Mouse (Mus musculus): ENCODE data around the gene Dync1li1.

DNA sequence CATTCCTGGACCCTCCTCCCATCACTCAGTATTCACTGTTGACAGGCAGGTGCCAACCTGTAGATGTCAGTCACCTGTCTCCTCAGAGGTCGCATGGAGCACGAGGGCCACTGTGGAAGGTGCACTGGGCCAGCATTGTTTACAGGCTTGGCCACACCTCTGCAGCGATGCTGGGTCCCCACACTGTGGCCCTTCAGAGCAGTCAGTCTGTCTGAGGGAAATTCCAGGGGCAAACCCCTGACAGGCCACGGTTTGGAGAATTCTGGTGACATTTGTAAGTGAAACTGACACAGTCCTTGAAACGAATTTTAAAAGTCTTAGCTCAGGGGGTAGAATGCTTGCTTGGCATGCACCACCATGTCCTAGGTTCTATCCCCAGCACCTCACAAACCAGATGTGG is 71.8 kb downstream of the Dync1li1 start:
- TF ChIP-seq CTCF (IDR thresholded peaks at IDR 0.05) (no peak), EP300 (IDR thresholded peaks at IDR 0.05) (no peak)
